Mouse (Mus musculus): Measurements from ENCODE around the gene Cxcl13.

Gene Cxcl13

DNA sequence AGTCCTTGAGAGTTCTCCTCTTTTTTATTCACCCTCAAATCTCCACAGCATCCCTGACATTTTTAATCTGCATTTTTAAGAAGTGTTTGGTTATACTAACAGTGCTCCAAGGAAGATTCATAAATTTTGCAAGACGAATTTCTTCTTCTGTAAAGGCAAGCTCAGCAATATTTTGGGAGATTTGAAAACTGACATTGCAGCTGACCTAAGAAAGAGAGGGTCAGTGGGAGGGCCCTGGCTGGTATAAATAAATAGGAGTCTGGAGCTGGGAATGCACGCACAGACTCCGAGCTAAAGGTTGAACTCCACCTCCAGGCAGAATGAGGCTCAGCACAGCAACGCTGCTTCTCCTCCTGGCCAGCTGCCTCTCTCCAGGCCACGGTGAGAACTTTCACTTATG is at the start of gene Cxcl13:
Gene Cxcl13, plus strand, starts transcription at position 301 of the 400 bp plus-strand sequence.
- 63% methylated on average over 5 of the region's 5 CpGs for WGBS

DNA sequence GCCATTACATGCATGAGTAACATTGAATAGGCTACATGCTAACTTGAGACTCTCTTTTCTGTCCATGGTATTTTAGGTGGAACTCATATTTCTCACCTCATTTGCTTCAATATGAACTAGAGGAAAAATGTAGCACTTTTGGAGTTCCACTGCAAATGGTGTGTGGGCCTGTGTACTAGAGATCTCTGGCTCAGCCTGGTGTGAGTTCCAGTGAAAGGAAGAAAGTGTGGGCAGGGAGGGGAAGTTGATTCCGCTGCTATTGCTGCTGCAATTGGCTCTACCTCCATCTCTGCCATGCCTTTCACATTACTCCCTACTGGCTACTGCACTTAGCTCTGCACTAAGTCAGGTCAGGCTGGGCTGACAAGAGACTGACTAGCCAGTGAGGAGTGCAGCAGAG is 45.7 kb upstream of the Cxcl13 start:
- 41% methylated on average over 1 of the region's 1 CpGs for WGBS

GRCm38 (mm10) chr5:95918491-95918890 is 38.3 kb upstream of the Cxcl13 start:
- 80% methylated on average over 6 of the region's 6 CpGs for WGBS

DNA sequence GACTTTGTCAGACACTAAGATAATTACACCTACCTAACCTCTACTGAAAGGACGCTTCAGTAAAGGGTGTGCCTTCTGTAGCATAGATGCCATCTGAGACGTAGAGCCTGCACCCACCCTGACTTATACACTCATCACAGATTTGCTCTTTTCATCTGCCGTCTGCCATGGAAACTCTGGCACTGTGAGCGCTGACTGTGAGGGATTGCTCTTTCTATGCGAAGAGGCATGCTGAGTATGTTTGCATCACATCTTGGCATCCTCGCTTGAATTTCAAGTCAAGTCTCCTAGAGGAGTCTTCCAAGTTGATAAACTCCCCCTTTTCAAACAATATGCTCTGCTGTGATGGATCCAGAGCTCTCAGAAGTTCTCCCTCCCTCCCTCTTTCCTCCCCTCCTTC is 32.7 kb upstream of the Cxcl13 start:
- 43% methylated on average over 6 of the region's 6 CpGs for WGBS

DNA sequence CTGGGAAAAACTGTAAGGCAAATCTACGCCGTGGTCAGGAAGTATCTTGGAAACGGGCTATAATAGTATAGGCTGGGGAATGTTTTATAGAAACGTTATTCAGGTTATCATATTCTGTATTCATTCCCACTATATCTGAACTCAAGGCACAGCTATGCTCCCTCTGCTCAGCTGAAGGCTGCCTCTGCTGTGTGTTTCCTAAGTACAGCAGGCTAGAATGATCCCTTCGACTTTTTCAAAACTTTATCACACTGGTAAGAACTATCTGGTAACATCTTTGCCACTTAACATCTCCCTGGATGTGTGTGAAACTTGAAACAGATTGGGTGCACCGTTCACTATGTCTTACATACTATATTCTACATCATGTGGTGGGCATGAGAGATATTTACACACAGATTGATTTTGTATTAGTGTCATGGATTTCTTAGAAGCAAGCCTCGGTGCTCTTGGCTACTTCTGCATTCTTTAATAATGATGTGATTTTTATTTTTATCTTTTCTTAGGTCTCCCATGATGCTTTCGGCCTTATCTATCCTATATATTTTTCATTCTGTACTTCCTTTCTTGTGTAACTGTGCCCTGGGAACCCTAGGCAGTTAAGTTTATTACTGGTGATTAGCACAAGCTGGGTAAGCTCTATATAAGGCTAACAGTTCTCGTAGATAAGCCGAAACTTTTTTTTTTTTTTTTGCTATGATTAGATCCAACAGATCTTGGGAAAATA is 31.4 kb upstream of the Cxcl13 start:
- 82% methylated on average over 10 of the region's 10 CpGs for WGBS

- WGBS, result 100% methylated on average over 1 of the region's 1 CpGs
Measured at GRCm38 (mm10) chr5:95925931-95926263, 30.9 kb upstream of the Cxcl13 start.

GRCm38 (mm10) chr5:95935035-95935434 is 21.7 kb upstream of the Cxcl13 start:
- WGBS, result 85% methylated on average over 5 of the region's 5 CpGs

DNA sequence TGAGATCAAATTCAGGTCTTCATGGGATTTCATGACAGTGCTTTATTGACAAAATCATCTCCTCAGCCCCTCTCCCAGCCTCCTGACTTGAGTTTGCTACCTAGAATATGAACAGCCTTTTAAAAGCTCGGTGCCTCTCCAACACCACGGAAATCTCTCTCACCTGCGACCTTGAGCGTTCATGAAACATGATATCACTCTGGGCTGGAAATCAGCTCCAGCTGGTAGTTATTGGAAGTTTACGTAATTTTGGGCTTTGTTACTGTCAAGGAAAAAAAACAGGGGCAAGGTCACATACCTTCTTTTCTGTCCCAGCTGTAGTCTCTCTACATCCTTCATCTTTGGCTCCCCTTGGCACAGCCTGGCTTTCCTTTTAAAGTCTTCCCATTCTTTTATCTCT is 20.7 kb upstream of the Cxcl13 start:
- WGBS, result 86% methylated on average over 5 of the region's 5 CpGs

DNA sequence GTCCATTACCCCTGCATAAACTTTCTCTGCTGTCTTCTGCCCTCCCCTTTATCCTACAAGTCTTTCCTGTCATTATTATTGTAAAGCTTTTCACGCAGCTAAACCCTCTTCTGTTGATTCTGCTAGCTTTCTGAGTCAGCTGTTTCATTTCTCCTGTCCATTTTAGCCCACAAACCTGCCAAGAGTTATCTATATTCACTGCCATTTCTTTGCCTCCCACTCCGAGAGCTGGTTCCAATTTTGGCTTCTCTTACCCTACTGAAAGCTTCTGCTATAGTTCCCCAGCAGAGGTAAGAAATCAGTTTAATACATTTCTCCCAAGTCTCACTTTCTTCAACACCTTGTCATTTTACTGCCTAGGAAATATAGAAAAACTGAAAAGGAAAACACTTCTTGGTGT is 19.6 kb upstream of the Cxcl13 start:
- 28% methylated on average over 2 of the region's 2 CpGs for WGBS

- 85% methylated on average over 11 of the region's 11 CpGs for WGBS
Measured at GRCm38 (mm10) chr5:95938044-95938625, 18.6 kb upstream of the Cxcl13 start.

DNA sequence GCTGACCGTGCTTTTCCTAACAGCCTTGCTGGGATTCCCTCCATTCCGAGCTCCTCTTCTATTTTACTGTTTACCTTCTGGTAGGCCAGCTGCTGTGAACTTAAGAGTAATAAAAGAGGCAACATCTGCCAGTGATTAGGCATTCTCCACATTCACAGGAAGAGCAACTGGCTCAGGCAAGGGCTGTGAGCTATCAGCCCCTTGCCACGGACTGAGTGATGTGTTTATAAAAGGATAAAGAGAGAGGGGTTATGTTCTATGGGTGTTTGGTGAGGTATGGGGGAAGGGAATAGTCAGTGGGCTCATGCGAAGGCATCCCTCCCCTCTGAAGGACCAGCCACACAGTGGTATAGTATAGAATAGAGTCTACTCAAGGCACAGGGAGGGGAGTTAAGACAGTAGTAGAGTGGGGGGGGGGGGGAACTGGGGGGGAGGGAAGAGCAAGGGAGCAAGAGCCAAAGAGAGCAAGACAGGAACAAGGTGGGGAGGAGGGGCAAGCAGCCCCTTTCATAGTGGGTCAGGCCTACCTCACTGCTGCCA is 16.0 kb upstream of the Cxcl13 start:
- 73% methylated on average over 4 of the region's 4 CpGs for WGBS

DNA sequence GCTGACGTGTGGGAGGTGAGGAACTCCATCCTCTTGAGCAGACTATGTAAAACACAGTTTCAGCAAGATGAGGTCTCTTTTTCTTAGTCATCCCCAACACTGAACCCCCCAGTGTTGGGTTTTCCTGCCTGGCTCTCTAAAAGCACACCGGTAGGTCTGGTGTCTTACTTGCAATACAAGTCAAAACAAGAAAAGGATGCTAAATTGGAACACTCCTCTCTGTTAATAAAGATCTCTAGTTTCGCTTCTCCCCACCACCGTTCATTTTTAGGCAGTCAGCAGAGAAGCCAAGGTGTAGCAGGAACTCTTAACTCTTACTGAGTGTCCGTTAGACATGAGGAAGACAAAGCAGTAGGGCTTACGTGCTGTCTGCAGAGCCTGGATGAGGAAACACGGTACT is 15.2 kb upstream of the Cxcl13 start:
- 50% methylated on average over 7 of the region's 7 CpGs for WGBS

GRCm38 (mm10) chr5:95945120-95945519 is 11.6 kb upstream of the Cxcl13 start:
- WGBS, result 64% methylated on average over 3 of the region's 3 CpGs

DNA sequence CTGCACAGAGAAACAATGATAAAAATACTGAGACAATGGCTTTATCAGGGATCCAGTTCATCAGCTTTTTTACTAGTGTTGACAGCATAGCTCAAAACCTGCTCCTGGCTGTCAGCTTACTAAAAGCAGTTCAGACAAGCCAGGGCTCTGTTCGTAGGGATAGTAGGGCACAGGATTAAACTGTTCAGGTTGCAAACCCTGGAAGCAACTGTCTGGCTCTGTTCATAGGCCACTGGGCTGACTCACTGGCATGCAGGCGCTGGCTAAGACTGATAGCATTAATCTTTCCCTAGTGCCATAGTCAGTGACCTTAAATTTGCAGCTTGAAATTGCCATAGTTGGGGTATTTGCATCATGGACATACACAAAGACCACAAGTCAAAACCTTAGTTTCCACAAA is 10.4 kb upstream of the Cxcl13 start:
- WGBS, result 84% methylated on average over 2 of the region's 2 CpGs

DNA sequence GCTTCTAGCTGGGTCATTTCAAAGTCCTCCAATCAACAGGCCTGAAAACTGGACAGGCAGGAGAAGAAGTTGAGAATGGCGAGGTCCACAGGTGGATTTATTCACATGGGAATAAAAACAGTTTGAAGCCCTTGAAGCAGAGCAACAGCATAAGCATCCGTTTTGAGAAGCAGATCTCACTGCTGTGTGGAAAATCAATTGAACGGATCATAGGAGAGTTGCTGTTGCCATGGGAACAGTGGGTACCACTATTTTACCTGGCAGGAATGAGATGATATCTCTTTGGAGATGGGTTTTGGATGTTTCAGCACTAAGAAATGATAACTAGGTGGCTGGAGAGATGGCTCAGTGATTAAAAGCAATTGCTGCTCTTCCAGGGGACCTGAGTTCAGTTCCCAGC is 8.1 kb upstream of the Cxcl13 start:
- 74% methylated on average over 3 of the region's 3 CpGs for WGBS

DNA sequence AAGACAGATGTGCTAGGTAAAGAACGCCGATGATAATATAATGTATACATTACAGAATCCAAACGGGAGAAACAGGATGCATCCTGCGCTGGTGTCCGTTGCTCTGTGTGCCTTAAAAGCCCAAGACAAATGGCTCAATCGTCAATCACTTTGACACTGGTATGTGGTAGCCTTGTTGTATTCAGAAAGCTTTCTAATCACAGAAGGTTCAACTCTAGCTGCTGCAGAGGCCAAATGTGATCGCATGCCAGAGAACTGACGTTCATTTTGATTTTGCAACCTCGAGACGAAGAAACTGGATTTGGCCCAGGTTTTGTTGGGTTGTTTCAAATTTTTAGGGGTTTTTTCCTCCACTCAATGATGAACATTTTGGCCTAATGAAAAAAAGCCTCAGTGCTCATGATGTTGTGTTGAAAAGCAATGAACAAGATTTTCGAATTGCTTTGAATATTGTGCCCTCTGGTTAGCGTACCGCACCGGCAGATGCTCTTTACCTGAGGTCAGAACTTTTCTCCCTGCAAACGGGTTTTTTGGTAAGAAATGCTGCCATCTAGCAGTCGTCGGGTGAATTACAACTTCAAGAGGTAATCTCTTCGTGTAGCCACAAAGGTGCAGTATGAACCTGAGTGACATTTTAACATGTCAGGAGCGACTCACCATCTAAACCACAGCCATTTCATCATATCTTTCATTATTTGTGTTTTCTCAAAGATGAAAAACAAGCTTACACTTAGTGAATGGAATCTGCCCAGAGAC is 6.6 kb upstream of the Cxcl13 start:
- WGBS, result 42% methylated on average over 19 of the region's 19 CpGs

GRCm38 (mm10) chr5:95964940-95965339 is 8.2 kb downstream of the Cxcl13 start:
- WGBS, result 37% methylated on average over 2 of the region's 2 CpGs

- 63% methylated on average over 2 of the region's 2 CpGs for WGBS
Measured at GRCm38 (mm10) chr5:95966621-95967020, 9.9 kb downstream of the Cxcl13 start.

GRCm38 (mm10) chr5:95970845-95971244 is 14.1 kb downstream of the Cxcl13 start:
- 42% methylated on average over 6 of the region's 6 CpGs for WGBS

- 58% methylated on average over 3 of the region's 3 CpGs for WGBS
Measured at GRCm38 (mm10) chr5:95972208-95972607, 15.5 kb downstream of the Cxcl13 start.

DNA sequence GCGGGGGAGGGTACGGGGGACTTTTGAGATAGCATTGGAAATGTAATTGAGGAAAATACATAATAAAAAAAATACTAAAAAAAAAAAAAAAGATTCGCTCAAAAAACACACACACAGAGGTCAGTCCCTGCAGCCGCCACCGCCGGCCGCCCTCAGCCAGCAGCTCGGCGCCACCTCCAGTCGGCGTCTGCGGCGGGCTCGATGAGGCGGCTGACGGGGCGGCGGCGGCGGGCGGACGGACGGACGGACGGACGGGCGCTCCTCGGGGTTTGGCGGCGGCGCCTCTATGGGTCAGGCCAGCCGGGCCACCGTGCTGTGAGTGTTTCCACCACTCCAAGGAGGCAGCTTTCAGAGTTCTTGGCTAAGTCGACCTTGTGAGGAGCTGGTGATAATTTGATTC is 17.1 kb downstream of the Cxcl13 start:
- WGBS, result 52% methylated on average over 34 of the region's 34 CpGs

DNA sequence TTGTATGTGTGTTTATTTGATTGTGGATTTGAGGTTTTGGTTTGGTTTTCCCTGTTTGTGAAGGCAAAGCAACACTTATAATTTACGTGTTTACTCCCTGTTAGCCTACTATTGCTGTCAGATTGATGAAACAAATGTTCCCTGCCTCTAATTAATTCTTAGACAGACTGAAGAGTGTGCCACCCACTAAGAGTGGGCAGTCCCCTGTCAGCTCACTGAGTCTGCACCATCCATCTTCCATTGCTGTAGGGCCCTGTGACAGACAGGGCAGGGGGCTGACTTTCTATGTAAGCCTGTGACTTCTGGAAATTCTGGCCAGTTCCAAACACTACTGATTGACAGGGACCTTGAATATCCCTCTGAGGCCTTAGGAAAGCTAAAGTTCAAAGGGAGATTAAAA is 19.5 kb downstream of the Cxcl13 start:
- WGBS, result 74% methylated on average over 1 of the region's 1 CpGs

All from cerebral cortex, adult 2 months (tissue).